Comparison of ENCODE assay signal across 9 mouse cellular contexts in genomic region chr6:92422286-92422685, GRCm38 (mm10).
DNase-seq lines count a peak whose midpoint lies in the region; ATAC-seq and TF ChIP-seq lines count a peak whose summit lies in the region.
"Had no signal": no experiment of that assay in that cellular context is flagged by ENCODE, and none has a peak within 500 bp of the region (broad histone marks: within the 10 kb centered on the region; RNA-seq: fewer than 3 reads in every experiment).

No protein-coding gene starts in this region.

- TF ChIP-seq POLR2A in liver, adult 2 months (IDR thresholded peaks at IDR 0.05; ENCODE audit: extremely low read depth, insufficient read depth, low read length), result no peak
- TF ChIP-seq POLR2A in bone marrow, adult 2 months (IDR thresholded peaks at IDR 0.05; ENCODE audit: borderline replicate concordance, control insufficient read depth, low read depth, low read length), result no peak

- no peak overlapping the region for H3K4me2 ChIP-seq in forebrain, embryonic 15.5 days (replicated peaks)
- no peak overlapping the region for H3K4me2 ChIP-seq in liver, embryonic 11.5 days
- no peak overlapping the region for H3K4me2 ChIP-seq in stomach, postnatal 0 days (replicated peaks; ENCODE audit: low read depth)

- TF ChIP-seq CTCF in liver, adult 2 months (IDR thresholded peaks at IDR 0.05; ENCODE audit: low read depth, low read length), result peak; percentile 63
- TF ChIP-seq CTCF in bone marrow, adult 2 months (IDR thresholded peaks at IDR 0.05; ENCODE audit: control insufficient read depth, insufficient read depth, low read length), result peak; percentile 12; the same call in 1 of the 2 replicates
- TF ChIP-seq CTCF in stomach, postnatal 0 days (IDR thresholded peaks at IDR 0.05; ENCODE audit: low read depth), result peak; percentile 78

- H3K27me3 ChIP-seq in forebrain, embryonic 10.5 days (ENCODE audit: poor library complexity, severe bottlenecking), result no peaks in the 10 kb centered on the region
- no peaks in the 10 kb centered on the region for H3K27me3 ChIP-seq in forebrain, embryonic 15.5 days
- no peaks in the 10 kb centered on the region for H3K27me3 ChIP-seq in liver, adult 2 months (ENCODE audit: control insufficient read depth, insufficient read depth, low read length)
- H3K27me3 ChIP-seq in liver, embryonic 11.5 days (replicated peaks; ENCODE audit: control insufficient read depth, insufficient read depth, low read length), result no peaks in the 10 kb centered on the region
- no peaks in the 10 kb centered on the region for H3K27me3 ChIP-seq in stomach, postnatal 0 days (ENCODE audit: control insufficient read depth, insufficient read depth, low read length)
- H3K27me3 ChIP-seq: CH12.LX had no signal

- H3K36me3 ChIP-seq in forebrain, embryonic 10.5 days (replicated peaks), result no peaks in the 10 kb centered on the region; the same call in 1 of the 2 replicates
- H3K36me3 ChIP-seq in forebrain, embryonic 15.5 days, result no peaks in the 10 kb centered on the region
- H3K36me3 ChIP-seq in liver, adult 2 months (ENCODE audit: control insufficient read depth, insufficient read depth, low read length), result no peaks in the 10 kb centered on the region
- H3K36me3 ChIP-seq in liver, embryonic 11.5 days (ENCODE audit: control insufficient read depth, insufficient read depth, low read length), result no peaks in the 10 kb centered on the region
- 0 out of 2 replicates have a peak, but pooled peaks cover 2% of the 10 kb centered on the region for H3K36me3 ChIP-seq in stomach, postnatal 0 days (ENCODE audit: control insufficient read depth, insufficient read depth, low read length)

- H3K27ac ChIP-seq in forebrain, embryonic 10.5 days, result no peak overlapping the region
- no peak overlapping the region for H3K27ac ChIP-seq in forebrain, embryonic 15.5 days (replicated peaks)
- H3K27ac ChIP-seq in liver, adult 2 months (replicated peaks; ENCODE audit: insufficient read depth, low read depth, low read length), result no peak overlapping the region
- no peak overlapping the region for H3K27ac ChIP-seq in liver, embryonic 11.5 days (ENCODE audit: low read depth, low read length)
- no peak overlapping the region for H3K27ac ChIP-seq in bone marrow, adult 2 months (ENCODE audit: control insufficient read depth, insufficient read depth, low read depth, low read length, poor library complexity)
- H3K27ac ChIP-seq in stomach, postnatal 0 days (replicated peaks), result no peak overlapping the region

- H3K79me2 ChIP-seq in liver, adult 2 months (ENCODE audit: control insufficient read depth, insufficient read depth, low read length), result no peaks in the 10 kb centered on the region

- WGBS in forebrain, embryonic 10.5 days, result 47% methylated on average over 11 of the region's 11 CpGs
- WGBS in forebrain, embryonic 15.5 days, result 50% methylated on average over 11 of the region's 11 CpGs
- 51% methylated on average over 11 of the region's 11 CpGs for WGBS in liver, adult 2 months
- 35% methylated on average over 11 of the region's 11 CpGs for WGBS in liver, embryonic 11.5 days
- 29% methylated on average over 11 of the region's 11 CpGs for WGBS in bone marrow, adult 2 months
- WGBS in stomach, postnatal 0 days, result 47% methylated on average over 11 of the region's 11 CpGs

- no peak for ATAC-seq in forebrain, embryonic 15.5 days (replicated peaks)
- ATAC-seq in liver, embryonic 11.5 days (replicated peaks; ENCODE audit: low FRiP score), result no peak
- no peak for ATAC-seq in stomach, postnatal 0 days (ENCODE audit: low FRiP score, low TSS enrichment)

- no peak overlapping the region for H3K4me3 ChIP-seq in forebrain, embryonic 10.5 days
- H3K4me3 ChIP-seq in forebrain, embryonic 15.5 days, result no peak overlapping the region
- H3K4me3 ChIP-seq in liver, adult 2 months (ENCODE audit: insufficient read depth, low read depth, low read length), result no peak overlapping the region
- H3K4me3 ChIP-seq in liver, embryonic 11.5 days (ENCODE audit: low read depth, low read length), result no peak overlapping the region
- no peak overlapping the region for H3K4me3 ChIP-seq in bone marrow, adult 2 months (replicated peaks; ENCODE audit: control insufficient read depth, low read depth, low read length)
- H3K4me3 ChIP-seq in stomach, postnatal 0 days (ENCODE audit: low read depth, low read length), result no peak overlapping the region

- H3K9me3 ChIP-seq in forebrain, embryonic 10.5 days, result no peaks in the 10 kb centered on the region
- no peaks in the 10 kb centered on the region for H3K9me3 ChIP-seq in forebrain, embryonic 15.5 days
- H3K9me3 ChIP-seq in liver, embryonic 11.5 days (ENCODE audit: control insufficient read depth, low read length), result no peaks in the 10 kb centered on the region
- no peaks in the 10 kb centered on the region for H3K9me3 ChIP-seq in stomach, postnatal 0 days (ENCODE audit: control insufficient read depth, low read length)

- peak; percentile 21 for DNase-seq in forebrain, embryonic 10.5 days (ENCODE audit: extremely low spot score, low spot score)
- no peak for DNase-seq in liver, adult 2 months (ENCODE audit: extremely low read depth, low read depth, low spot score)
- no peak for DNase-seq in liver, embryonic 11.5 days (ENCODE audit: low spot score)
- DNase-seq in kidney, postnatal 14 days, result peak; percentile 42
- peak; percentile 41 for DNase-seq in stomach, postnatal 0 days (ENCODE audit: low spot score)
- DNase-seq in urinary bladder, adult 18-20 months (ENCODE audit: low spot score in 2 of 2), result no peak

- no peak for TF ChIP-seq EP300 in stomach, postnatal 0 days (optimal IDR thresholded peaks at IDR 0.05)

- H3K4me1 ChIP-seq in forebrain, embryonic 10.5 days, result no peaks in the 10 kb centered on the region
- H3K4me1 ChIP-seq in forebrain, embryonic 15.5 days, result no peaks in the 10 kb centered on the region
- H3K4me1 ChIP-seq in liver, adult 2 months (ENCODE audit: control insufficient read depth, insufficient read depth, low read length), result no peaks in the 10 kb centered on the region
- H3K4me1 ChIP-seq in liver, embryonic 11.5 days (replicated peaks; ENCODE audit: control insufficient read depth, insufficient read depth, low read length), result no peaks in the 10 kb centered on the region
- no peaks in the 10 kb centered on the region for H3K4me1 ChIP-seq in bone marrow, adult 2 months (ENCODE audit: control insufficient read depth, insufficient read depth, low read length)
- H3K4me1 ChIP-seq in stomach, postnatal 0 days (replicated peaks; ENCODE audit: control insufficient read depth, insufficient read depth), result no peaks in the 10 kb centered on the region

- no peak overlapping the region for H3K9ac ChIP-seq in forebrain, embryonic 15.5 days (replicated peaks)
- H3K9ac ChIP-seq in liver, adult 2 months (ENCODE audit: low read depth, low read length), result no peak overlapping the region
- no peak overlapping the region for H3K9ac ChIP-seq in liver, embryonic 11.5 days (ENCODE audit: low read depth, low read length)
- no peak overlapping the region for H3K9ac ChIP-seq in stomach, postnatal 0 days (ENCODE audit: low read length)

Comparison
In these comparisons a context has a peak if more than half of its experiments do, and no peak if none do; other contexts are left out.
1. DNase-seq: peak in forebrain, embryonic 10.5 days (single experiment), kidney, postnatal 14 days (single experiment) and stomach, postnatal 0 days (single experiment); none in liver, adult 2 months (single experiment), liver, embryonic 11.5 days (single experiment) and urinary bladder, adult 18-20 months (0 of 2).
2. CTCF ChIP-seq: peak in every context shown above with its lines; median percentile 78 in stomach, postnatal 0 days; 63 in liver, adult 2 months; 12 in bone marrow, adult 2 months.